Mouse (Mus musculus) CH12F3 (cell line): Measurements from ENCODE around the gene Pex11b.
"Not testable (repeated sequence)": the region's sequence is repeated elsewhere in the genome, so short reads cannot be mapped to it uniquely, and the experiment has no call there.

ENCODE experiments used
- in situ Hi-C: fragments of 300-500 bp; cut with MboI; formaldehyde crosslinking; loops from 2 replicates; pipeline ENCODE4 v1.14.3; 2020; ENCODE audit warnings: low sequenced_read_pairs

Pex11b gene

DNA sequence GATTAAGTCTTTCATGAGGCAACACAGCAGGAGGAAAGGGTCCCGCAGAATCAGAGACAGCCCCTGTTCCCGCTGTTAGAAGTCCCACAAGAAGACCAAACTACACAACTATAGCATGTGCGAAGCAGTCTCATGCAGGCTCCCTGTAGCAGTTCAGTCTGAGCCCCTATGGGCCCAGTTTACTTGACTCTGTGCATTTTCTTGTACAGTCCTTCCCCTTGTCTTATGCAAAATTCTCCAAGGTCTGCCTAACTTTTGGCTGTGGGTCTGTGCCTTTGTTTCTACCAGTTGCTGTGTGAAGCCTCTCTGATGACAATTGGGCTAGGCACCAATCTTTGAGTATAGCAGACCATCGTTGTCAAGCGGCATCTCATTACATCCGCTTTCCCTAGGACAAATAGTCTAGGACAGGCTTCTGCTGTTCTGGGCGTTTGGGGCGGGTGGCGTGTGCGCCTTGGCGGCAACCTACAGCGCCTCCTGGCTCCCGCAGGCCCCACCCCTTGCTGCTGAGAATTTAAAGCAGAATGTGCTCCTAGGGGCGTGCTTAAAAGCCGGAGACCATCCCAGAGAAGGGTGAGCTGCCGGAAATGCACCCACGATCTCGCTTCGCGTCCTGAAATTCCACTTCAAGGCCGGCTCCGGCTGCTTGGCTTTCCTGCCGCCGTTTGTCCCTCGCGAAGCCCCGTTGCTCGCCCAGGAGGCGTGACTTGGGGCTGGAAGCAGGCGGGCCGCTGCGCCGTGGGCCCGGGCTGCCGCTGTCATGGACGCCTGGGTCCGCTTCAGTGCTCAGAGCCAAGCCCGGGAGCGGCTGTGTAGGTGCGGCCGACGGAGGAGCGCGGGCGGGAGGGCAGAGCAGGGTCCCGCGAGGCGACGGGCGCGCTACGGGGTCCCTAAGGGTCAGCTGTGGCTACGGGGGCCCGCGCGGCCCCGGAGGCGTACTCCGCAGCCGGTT lies at the start of gene Pex11b, which contains the start of gene Gm42957:
Pex11b (plus strand) TSS at position 449 of the 952 bp plus-strand sequence.
Gm42957 (plus strand) TSS at position 547 of the 952 bp plus-strand sequence.
- in situ Hi-C loops: no loop called here

DNA sequence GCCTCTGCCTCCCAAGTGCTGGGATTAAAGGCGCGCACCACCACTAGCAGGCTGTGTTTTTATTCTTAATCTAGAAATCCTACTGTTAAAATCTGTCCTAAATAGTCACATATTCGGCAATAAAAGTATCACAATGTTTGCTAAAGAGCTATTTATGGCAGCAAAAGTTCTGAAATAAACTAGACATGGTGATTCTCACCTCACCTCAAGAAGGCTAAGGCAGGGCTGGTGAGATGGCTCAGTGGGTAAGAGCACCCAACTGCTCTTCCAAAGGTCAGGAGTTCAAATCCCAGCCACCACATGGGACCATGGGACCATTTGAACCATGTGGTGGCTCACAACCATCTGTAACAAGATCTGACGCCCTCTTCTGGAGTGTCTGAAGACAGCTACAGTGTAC lies 44.5 kb upstream of the Pex11b start:
- in situ Hi-C loops: no loop called here

DNA sequence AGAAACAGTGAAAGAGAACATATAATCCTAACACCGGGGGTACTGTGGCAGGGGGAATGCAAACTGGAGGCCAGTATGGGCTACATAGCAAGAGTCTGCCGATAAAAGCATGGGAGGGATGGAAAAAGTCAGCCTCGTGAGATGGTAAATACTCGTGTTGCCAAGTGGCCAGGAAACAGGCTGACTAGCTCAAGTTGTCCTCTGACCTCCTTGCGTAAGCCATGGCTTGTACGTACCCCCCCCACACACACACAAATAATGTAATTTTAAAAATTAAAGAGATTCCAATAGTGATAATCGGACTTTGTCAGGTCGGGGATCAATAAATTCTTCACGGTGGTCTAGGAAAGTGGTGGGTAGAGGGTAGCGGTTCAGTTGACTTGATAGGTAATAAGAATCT lies 41.8 kb upstream of the Pex11b start:
- in situ Hi-C loops: no loop called here

DNA sequence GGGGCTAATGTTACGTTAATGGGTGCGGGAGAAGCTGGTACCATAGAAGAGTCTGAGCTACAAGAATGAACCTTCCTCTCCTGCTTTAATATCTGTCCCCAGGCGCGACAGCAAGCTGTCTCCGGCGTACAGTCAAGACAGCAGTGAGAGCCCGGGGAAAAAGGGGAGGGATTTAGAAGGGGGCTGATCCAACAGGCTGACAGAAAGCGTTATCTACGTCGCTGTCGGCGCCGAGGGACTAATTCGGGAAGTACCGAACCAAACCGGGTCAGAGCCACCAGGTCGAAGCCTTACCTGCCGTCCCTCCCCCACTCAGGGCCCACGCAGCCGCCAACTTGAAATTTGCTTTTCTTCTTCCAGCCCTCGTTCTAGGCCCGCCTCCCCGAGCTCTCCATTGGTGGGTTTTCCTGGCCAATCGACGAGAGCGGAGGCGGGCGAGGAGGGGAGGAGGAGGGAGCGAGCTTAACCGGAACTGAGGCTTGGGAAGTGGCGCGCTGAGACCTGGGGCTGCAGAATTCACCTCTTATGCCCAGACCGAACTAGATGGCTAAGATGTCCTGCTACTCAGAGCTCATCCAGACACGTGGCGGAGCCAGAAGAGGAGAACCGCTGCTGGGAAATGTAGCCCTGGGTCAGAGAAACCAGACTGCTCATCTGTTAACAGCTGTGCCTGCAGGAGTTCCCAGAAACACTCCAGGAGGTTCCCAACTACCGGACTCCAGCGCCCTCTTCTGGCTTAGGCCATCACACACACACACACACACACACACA lies 41.2 kb upstream of the Pex11b start, which contains the start of gene Polr3gl:
Polr3gl (minus strand) TSS at position 392 of the 771 bp plus-strand sequence.
- in situ Hi-C loops: no loop called here

DNA sequence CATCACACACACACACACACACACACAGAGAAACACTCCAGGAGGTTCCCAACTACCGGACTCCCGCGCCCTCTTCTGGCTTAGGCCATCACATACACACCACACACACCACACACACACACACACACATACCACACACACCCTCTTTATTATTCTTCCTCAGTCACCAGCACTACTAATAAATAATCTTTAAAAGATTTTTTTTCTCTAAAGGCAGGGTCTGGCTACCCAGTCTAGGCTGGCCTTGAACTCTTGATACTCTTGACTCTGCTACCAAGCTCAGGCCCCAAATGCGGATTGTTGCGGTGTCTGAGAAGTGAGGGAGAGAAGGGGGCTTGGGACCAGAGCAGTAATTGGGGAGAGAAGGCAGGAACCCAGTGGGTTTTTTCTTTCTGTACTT lies 40.3 kb upstream of the Pex11b start:
- in situ Hi-C loops: no loop called here

DNA sequence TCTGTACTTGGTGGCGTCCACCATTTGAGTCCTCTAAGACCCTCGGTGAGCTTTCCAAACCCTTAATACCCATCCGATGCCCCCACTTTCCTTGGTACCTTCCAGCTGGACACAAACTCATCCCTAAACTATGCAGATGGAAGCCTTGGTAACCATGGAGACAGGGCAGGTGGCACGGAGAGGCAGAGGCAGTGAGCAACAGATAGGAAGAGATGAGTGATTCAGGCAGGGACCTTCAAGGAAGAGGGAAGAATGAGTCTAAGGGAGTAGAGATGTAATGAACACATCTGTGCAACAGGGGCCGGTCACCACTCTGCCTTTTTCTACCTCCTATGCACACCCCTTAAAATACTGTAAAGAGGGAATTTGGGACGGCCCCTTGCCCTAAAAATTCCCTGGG lies 39.5 kb upstream of the Pex11b start:
- in situ Hi-C loops: no loop called here

DNA sequence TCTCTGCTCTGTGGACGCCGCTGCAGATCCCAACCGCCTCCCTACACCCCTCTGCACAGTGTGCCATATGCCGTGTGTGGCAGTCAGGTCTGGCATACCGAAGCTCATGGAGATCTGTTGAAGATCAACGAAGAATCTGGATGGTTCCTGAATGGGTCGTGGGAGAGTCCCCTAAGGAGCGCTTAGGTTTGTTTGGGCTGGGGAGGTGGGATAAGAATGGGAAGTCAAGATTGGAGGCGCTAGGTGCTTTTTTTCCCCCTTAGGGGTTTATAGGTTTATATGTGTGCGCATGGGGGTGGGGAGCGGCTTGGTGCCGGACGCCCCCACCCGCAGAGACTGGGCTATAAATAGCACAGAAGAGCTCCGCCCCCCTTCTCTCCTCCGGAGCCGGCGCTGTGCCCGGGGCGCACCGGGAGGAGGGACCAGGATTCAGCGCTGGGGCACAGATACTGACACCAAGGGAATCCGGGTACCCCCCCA lies 38.9 kb upstream of the Pex11b start, which contains the start of gene Ankrd34a:
Ankrd34a (plus strand) TSS at position 409 of the 480 bp plus-strand sequence.
- in situ Hi-C loops: no loop called here

DNA sequence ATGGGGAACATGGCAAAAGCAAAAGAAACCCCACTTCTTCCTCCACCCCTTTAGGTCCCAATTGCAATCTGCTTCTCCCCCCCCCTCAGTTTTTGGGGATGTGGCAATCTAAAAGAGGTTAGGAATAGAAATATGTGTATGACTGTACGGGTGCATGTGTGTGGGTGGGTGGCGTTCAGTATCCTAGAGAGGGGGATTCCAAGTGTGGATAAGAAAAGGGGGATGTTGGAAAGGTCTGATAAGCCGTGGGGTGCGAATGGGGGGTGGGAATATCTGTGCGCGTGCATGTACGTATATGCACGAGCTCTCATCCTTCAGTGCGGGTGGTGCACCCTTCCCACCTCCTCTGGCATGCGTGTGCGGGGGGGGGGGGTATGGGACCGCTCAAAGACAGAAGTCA lies 38.3 kb upstream of the Pex11b start:
- in situ Hi-C loops: no loop called here

DNA sequence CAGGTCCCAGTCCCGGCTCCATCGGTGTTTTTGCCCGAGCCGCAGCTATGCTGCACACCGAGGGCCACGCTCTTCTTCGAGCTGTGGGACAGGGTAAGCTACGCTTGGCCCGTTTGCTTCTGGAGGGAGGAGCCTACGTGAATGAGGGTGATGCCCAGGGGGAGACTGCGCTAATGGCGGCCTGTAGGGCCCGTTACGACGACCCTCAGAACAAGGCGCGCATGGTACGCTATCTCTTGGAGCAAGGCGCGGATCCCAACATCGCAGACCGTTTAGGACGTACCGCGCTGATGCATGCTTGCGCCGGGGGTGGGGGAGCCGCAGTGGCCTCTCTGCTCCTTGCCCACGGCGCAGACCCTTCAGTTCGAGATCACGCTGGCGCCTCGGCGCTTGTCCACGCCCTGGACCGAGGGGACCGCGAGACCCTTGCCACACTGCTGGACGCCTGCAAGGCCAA lies 37.7 kb upstream of the Pex11b start:
- in situ Hi-C loops: no loop called here

DNA sequence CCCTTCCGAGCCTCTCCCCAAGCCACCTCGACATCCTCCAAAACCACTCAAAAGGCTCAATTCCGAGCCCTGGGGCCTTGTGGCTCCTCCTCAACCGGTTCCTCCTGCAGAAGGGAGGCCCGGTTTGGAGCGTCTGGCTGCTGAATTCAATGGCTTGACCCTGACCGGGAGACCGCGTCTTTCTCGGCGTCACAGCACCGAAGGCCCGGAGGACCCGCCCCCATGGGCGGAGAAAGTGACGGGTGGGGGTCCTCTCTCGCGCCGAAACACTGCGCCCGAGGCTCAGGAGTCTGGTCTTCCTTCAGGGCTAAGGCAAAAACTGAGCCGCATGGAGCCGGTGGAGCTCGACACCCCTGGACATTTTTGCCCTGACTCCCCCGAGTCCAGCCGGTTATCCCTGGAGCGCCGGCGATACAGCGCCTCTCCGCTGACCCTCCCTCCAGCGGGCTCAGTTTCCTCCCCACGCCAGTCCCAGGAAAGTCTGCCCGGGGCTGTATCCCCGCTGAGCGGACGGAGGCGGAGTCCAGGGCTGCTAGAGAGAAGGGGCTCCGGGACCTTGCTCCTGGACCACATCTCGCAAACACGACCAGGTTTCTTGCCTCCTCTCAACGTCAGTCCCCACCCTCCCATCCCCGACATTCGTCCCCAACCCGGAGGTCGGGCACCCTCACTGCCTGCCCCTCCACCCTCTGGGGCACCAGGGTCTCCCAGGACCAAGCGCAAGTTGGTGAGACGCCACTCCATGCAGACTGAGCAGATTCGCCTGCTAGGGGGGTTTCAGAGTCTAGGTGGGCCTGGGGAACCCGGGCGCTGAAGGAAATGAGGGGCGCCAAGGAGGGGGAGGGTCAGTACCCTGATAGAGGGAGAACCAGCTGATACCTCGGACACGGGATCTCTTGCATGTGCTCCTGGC lies 36.8 kb upstream of the Pex11b start:
- in situ Hi-C loops: no loop called here

DNA sequence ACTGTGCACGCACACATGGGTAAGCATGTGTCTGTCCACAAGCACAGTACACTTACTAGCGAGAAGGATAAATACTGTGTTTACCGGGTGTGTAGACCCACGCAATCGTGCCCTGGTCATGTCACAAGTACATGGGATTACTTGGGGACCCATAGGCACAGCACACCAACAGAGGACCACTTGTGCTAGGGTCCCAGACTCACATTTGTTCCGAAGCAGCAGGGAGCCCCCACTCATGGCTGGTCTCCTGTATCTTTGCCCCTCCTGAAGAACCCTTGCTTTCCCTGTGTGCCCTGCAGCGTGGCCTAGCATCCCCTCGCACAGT lies 36.1 kb upstream of the Pex11b start:
- in situ Hi-C loops: no loop called here

DNA sequence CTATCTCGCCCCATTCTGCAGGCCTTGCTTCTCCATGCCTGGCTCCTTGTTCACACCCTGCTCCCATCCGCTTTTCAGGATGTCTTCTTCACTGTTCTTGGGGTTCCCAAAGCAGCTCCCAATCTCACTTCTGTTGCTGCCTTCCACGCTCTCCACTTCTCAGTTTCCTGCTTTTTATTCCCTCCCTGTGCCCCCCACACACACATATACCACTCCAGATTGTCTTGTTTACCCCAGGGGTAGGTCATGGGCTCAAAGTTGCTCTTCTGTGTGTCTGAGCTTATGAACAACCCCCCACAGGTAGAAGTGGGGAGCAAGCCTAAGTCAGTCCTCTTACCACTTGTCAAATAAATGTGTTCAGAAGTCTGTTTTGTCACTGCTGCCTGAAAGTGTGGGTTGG lies 35.8 kb upstream of the Pex11b start:
- in situ Hi-C loops: no loop called here

DNA sequence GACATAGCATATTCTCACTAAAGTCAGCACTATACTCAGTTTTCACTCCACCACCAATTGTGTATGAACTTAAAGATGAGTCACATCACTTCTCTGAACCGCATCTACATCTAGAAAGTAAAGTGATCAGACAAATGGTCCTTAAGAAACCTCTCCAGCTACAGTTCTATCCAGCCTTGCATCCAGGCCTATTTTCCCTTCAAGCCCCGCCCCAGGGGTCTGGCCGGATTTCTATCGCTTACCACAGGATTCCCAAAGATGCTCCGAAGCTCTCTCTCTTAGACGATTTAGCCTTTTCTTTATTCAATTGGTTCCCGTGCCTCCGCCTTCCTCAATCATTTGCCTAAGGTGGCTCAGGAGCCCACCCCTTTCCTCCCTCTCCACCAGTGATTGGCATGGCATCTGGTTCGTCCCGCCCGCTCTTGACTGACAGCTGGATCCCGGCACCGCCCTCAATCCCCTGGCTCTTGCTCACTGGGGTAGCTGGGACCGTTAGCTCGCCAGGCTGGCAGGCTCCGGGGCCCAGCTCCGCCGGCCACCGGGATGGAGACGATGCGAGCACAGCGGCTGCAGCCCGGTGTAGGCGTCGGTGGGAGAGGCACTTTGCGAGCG lies 34.4 kb upstream of the Pex11b start, which contains the start of gene Lix1l:
Lix1l (plus strand) TSS at position 511 of the 612 bp plus-strand sequence.
- in situ Hi-C loops: no loop called here

DNA sequence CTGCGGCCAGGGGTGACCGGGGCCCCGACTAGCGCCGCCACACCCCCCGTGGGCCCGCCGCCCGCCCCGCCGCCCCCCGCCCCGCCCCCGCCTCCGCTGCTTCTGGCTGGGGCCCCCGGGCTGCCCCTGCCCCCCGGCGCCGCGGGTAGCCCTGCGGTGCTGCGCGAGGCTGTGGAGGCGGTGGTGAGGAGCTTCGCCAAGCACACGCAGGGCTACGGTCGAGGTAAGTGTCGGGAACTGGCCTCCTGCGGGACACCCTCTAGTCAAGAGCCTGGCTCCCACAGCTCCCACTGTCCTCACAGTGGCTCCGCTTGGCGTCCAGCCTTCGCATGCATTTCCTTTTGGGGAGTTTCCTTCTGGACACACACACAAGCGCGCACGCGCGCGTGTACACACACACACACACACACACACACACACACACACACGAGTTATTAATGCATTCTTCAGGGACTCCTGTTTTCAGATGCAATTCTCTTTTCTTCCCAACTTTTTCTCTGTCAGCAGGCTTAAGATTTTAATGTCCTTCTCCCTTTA lies 33.9 kb upstream of the Pex11b start:
- in situ Hi-C loops: no loop called here

DNA sequence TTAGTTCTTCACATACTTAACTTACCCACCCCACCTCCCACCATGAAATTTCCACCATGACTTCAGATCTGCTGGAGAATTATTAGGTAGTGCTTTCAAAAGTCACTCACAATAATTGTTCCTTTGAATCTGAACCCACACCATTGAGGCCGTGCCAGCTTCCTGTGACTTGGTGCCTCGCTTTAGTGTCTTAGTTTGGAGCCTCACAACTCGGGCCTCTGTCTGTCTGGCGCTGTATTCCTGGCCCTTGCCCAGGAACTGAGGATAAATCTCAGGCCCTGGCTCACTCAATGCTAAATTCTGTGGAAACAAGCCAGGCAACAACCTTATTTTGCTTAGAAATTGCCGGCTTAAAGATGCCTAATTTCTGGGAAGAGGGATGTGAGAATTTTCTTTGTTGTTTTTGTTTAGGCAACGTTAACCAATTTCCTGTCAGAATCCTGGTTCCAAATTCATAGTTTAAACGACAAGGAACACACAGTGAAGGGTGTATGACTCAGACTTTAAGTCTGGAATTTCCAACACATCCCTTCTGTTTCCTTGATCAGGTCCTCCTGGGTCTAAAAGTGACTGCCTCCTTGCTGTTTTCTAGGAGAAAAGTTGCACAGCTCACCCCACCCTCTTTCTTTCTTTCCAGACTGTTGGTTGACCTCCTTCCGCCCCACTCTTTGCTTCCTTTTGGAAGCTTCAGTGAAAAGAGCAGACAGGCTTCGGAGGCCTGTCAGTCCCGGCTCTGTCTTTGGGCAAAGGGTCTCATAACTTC lies 33.1 kb upstream of the Pex11b start:
- in situ Hi-C loops: no loop called here

DNA sequence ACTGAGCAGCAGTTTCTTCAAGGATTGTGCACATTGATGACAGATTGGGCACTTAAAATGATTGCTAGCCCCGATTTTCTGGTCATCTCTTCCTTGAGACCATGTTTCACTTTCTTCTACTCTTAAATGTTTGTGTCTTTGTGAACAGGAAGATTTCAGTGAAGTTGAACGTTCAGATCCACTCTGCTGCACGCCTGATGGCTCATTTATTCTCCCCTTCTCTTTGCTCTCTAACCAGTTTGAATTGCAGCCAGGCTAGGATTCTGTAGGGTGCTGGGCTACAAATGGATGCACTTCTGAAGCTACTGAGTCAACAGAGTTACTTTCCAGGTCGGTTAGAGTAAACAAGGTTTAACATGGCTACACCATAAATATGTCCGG lies 32.5 kb upstream of the Pex11b start:
- in situ Hi-C loops: no loop called here

DNA sequence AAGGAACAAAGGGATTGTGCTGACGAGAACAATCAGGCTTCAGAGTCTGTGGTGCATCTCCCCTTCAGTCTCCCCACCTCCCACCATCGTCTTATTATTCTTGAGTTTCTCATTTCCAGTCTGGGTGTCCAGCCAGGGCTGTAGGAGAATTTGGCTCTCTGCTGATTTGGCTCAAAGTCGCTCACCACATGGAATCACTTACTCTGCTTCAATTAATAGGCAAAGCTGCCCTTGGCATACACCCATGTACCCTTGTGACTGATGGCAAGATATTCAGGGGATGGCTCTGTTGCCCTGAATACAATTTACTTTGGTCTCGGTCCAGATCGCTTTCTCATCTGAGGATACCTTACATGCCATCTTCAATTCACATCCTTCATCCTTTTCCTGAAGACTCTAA lies 31.9 kb upstream of the Pex11b start:
- in situ Hi-C loops: no loop called here

DNA sequence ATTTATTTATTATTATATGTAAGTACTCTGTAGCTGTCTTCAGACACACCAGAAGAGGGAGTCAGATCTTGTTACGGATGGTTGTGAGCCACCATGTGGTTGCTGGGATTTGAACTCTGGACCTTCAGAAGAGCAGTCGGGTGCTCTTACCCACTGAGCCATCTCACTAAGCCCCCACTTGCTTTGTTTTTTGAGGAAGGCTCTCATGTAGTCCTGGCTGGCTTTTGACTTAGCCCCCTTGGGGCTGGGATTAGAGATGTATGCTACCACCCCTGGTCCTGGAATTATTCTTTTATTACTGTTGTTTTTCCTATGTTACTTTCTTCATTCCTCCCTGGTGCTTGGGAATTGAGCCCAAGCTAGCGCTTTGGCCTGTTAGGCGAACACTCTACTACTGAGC lies 29.2 kb upstream of the Pex11b start:
- in situ Hi-C loops: not testable (repeated sequence)

DNA sequence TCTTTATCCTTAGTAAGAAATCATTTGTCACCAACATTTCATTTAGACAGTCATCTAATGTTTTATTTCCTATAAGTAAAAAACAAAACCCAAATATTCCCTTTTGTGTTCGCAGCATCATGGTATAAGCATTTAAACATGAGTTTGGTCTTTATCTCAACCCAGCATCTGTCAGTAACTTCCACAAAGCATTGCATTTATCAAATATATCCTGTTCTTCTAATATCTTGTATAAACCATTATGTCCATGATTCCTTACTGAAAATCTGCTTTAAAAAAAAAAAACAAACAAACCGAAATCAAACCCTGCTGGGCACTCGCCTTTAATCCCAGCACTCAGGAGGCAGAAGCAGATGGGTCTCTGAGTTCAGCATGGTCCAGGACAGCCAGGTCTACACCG lies 28.6 kb upstream of the Pex11b start:
- in situ Hi-C loops: no loop called here
